Mouse (Mus musculus): ENCODE data around the gene Phf21a. TPM values are rescaled to one million over a fixed set of nuclear protein-coding genes. Genes with fewer than 3 reads are reported as not detected.

Gene Phf21a
- total and polyA plus RNA-seq, 3 experiments, result 8.8 to 76.4 (median 26.8) TPM

GRCm38 (mm10) chr2:92221431-92221830 is 128.5 kb downstream of the Phf21a start:
- Histone ChIP-seq H3K27me3 (ENCODE audit: insufficient read depth, low read length) (no peaks in the 10 kb centered on the region), H3K9me3 (replicated peaks) (no peaks in the 10 kb centered on the region), H3K4me3 (ENCODE audit: low read depth, low read length) (no peak overlapping the region), H3K36me3 (replicated peaks) (peaks cover 17% of the 10 kb centered on the region), H3K4me1 (ENCODE audit: insufficient read depth, low read depth, low read length) (no peaks in the 10 kb centered on the region)
- ATAC-seq (ENCODE audit: extremely low read depth, insufficient number of reproducible peaks, low FRiP score, poor library complexity, severe bottlenecking), result no peak
- DNase-seq (ENCODE audit: low spot score), result no peak
- TF ChIP-seq GATA1 (IDR thresholded peaks at IDR 0.05; ENCODE audit: borderline replicate concordance, low read length) (no peak), POLR2AphosphoS5 (IDR thresholded peaks at IDR 0.05; ENCODE audit: insufficient replicate concordance, low read depth, low read length) (no peak), GATA2 (IDR thresholded peaks at IDR 0.05; ENCODE audit: borderline replicate concordance, low read depth, low read length) (no peak), CTCF (IDR thresholded peaks at IDR 0.05; ENCODE audit: low read depth, low read length) (no peak), TAL1 (conservative IDR thresholded peaks at IDR 0.05; ENCODE audit: low read depth, low read length) (no peak)

GRCm38 (mm10) chr2:92225592-92225991 is 132.7 kb downstream of the Phf21a start:
- ATAC-seq (ENCODE audit: extremely low read depth, insufficient number of reproducible peaks, low FRiP score, poor library complexity, severe bottlenecking) (no peak), DNase-seq (ENCODE audit: low spot score) (no peak)
- Histone ChIP-seq H3K9me3 (replicated peaks) (no peaks in the 10 kb centered on the region), H3K4me3 (ENCODE audit: low read depth, low read length) (no peak overlapping the region), H3K36me3 (replicated peaks) (peaks cover 21% of the 10 kb centered on the region), H3K4me1 (ENCODE audit: insufficient read depth, low read depth, low read length) (no peaks in the 10 kb centered on the region), H3K27me3 (ENCODE audit: insufficient read depth, low read length) (no peaks in the 10 kb centered on the region)
- no peak for TF ChIP-seq GATA1 (IDR thresholded peaks at IDR 0.05; ENCODE audit: borderline replicate concordance, low read length)
- TF ChIP-seq POLR2AphosphoS5 (IDR thresholded peaks at IDR 0.05; ENCODE audit: insufficient replicate concordance, low read depth, low read length), result no peak
- no peak for TF ChIP-seq CTCF (IDR thresholded peaks at IDR 0.05; ENCODE audit: low read depth, low read length)
- TF ChIP-seq TAL1 (conservative IDR thresholded peaks at IDR 0.05; ENCODE audit: low read depth, low read length), result no peak
- no peak for TF ChIP-seq GATA2 (IDR thresholded peaks at IDR 0.05; ENCODE audit: borderline replicate concordance, low read depth, low read length)

- Histone ChIP-seq H3K36me3 (replicated peaks) (peaks cover 20% of the 10 kb centered on the region), H3K4me1 (ENCODE audit: insufficient read depth, low read depth, low read length) (no peaks in the 10 kb centered on the region), H3K9me3 (replicated peaks) (no peaks in the 10 kb centered on the region), H3K4me3 (ENCODE audit: low read depth, low read length) (no peak overlapping the region), H3K27me3 (ENCODE audit: insufficient read depth, low read length) (no peaks in the 10 kb centered on the region)
- TF ChIP-seq GATA1 (IDR thresholded peaks at IDR 0.05; ENCODE audit: borderline replicate concordance, low read length) (no peak), POLR2AphosphoS5 (IDR thresholded peaks at IDR 0.05; ENCODE audit: insufficient replicate concordance, low read depth, low read length) (no peak), TAL1 (conservative IDR thresholded peaks at IDR 0.05; ENCODE audit: low read depth, low read length) (no peak), CTCF (IDR thresholded peaks at IDR 0.05; ENCODE audit: low read depth, low read length) (no peak), GATA2 (IDR thresholded peaks at IDR 0.05; ENCODE audit: borderline replicate concordance, low read depth, low read length) (no peak)
- no peak for ATAC-seq (ENCODE audit: extremely low read depth, insufficient number of reproducible peaks, low FRiP score, poor library complexity, severe bottlenecking)
- no peak for DNase-seq (ENCODE audit: low spot score)
These were observed 137.1 kb downstream of the Phf21a start for GRCm38 (mm10) chr2:92229973-92230372.

GRCm38 (mm10) chr2:92231706-92232105 is 138.8 kb downstream of the Phf21a start:
- TF ChIP-seq CTCF (IDR thresholded peaks at IDR 0.05; ENCODE audit: low read depth, low read length) (no peak), GATA2 (IDR thresholded peaks at IDR 0.05; ENCODE audit: borderline replicate concordance, low read depth, low read length) (no peak), TAL1 (conservative IDR thresholded peaks at IDR 0.05; ENCODE audit: low read depth, low read length) (no peak), GATA1 (IDR thresholded peaks at IDR 0.05; ENCODE audit: borderline replicate concordance, low read length) (no peak), POLR2AphosphoS5 (IDR thresholded peaks at IDR 0.05; ENCODE audit: insufficient replicate concordance, low read depth, low read length) (no peak)
- Histone ChIP-seq H3K36me3 (replicated peaks) (peaks cover 25% of the 10 kb centered on the region), H3K9me3 (replicated peaks) (no peaks in the 10 kb centered on the region), H3K27me3 (ENCODE audit: insufficient read depth, low read length) (no peaks in the 10 kb centered on the region), H3K4me1 (ENCODE audit: insufficient read depth, low read depth, low read length) (no peaks in the 10 kb centered on the region), H3K4me3 (ENCODE audit: low read depth, low read length) (no peak overlapping the region)
- DNase-seq (ENCODE audit: low spot score) (no peak), ATAC-seq (ENCODE audit: extremely low read depth, insufficient number of reproducible peaks, low FRiP score, poor library complexity, severe bottlenecking) (no peak)

- Histone ChIP-seq H3K27me3 (ENCODE audit: insufficient read depth, low read length) (no peaks in the 10 kb centered on the region), H3K36me3 (replicated peaks) (peaks cover 22% of the 10 kb centered on the region), H3K4me1 (ENCODE audit: insufficient read depth, low read depth, low read length) (no peaks in the 10 kb centered on the region), H3K9me3 (replicated peaks) (no peaks in the 10 kb centered on the region), H3K4me3 (ENCODE audit: low read depth, low read length) (no peak overlapping the region)
- ATAC-seq (ENCODE audit: extremely low read depth, insufficient number of reproducible peaks, low FRiP score, poor library complexity, severe bottlenecking) (no peak), DNase-seq (ENCODE audit: low spot score) (no peak)
- TF ChIP-seq POLR2AphosphoS5 (IDR thresholded peaks at IDR 0.05; ENCODE audit: insufficient replicate concordance, low read depth, low read length) (no peak), GATA1 (IDR thresholded peaks at IDR 0.05; ENCODE audit: borderline replicate concordance, low read length) (no peak), TAL1 (conservative IDR thresholded peaks at IDR 0.05; ENCODE audit: low read depth, low read length) (no peak), GATA2 (IDR thresholded peaks at IDR 0.05; ENCODE audit: borderline replicate concordance, low read depth, low read length) (no peak), CTCF (IDR thresholded peaks at IDR 0.05; ENCODE audit: low read depth, low read length) (no peak)
These were observed 141.9 kb downstream of the Phf21a start for GRCm38 (mm10) chr2:92234768-92235332.

GRCm38 (mm10) chr2:92240299-92240698 is 147.4 kb downstream of the Phf21a start:
- Histone ChIP-seq H3K36me3 (replicated peaks) (peaks cover 12% of the 10 kb centered on the region), H3K27me3 (ENCODE audit: insufficient read depth, low read length) (no peaks in the 10 kb centered on the region), H3K4me3 (ENCODE audit: low read depth, low read length) (no peak overlapping the region), H3K9me3 (replicated peaks) (no peaks in the 10 kb centered on the region), H3K4me1 (ENCODE audit: insufficient read depth, low read depth, low read length) (no peaks in the 10 kb centered on the region)
- TF ChIP-seq CTCF (IDR thresholded peaks at IDR 0.05; ENCODE audit: low read depth, low read length), result no peak
- no peak for TF ChIP-seq POLR2AphosphoS5 (IDR thresholded peaks at IDR 0.05; ENCODE audit: insufficient replicate concordance, low read depth, low read length)
- no peak for TF ChIP-seq TAL1 (conservative IDR thresholded peaks at IDR 0.05; ENCODE audit: low read depth, low read length)
- TF ChIP-seq GATA1 (IDR thresholded peaks at IDR 0.05; ENCODE audit: borderline replicate concordance, low read length), result no peak
- TF ChIP-seq GATA2 (IDR thresholded peaks at IDR 0.05; ENCODE audit: borderline replicate concordance, low read depth, low read length), result no peak
- ATAC-seq (ENCODE audit: extremely low read depth, insufficient number of reproducible peaks, low FRiP score, poor library complexity, severe bottlenecking) (no peak), DNase-seq (ENCODE audit: low spot score) (no peak)

All from G1E (cell line).